Mouse (Mus musculus): ENCODE data around the gene Tmem135. TPM values are rescaled to one million over a fixed set of nuclear protein-coding genes. Genes with fewer than 3 reads are reported as not detected.

Tmem135 gene
- polyA plus RNA-seq, 1 experiment from 2014 or later: 26.1 TPM

- H3K27me3 ChIP-seq: no peaks in the 10 kb centered on the region
- peaks cover 24% of the 10 kb centered on the region for H3K4me1 ChIP-seq (replicated peaks)
- ATAC-seq (replicated peaks; ENCODE audit: insufficient number of reproducible peaks, insufficient read depth, low FRiP score, low read depth): no peak
- H3K9me3 ChIP-seq (replicated peaks): no peaks in the 10 kb centered on the region
- no peak overlapping the region for H3K9ac ChIP-seq
- no peak overlapping the region for H3K4me2 ChIP-seq
- WGBS: 66% methylated on average over 4 of the region's 4 CpGs
- H3K27ac ChIP-seq: no peak overlapping the region
- H3K4me3 ChIP-seq: no peak overlapping the region
- H3K36me3 ChIP-seq: peaks cover 13% of the 10 kb centered on the region; the same call in 1 of the 2 replicates
Observed at GRCm38 (mm10) chr7:89416027-89416426, 12.0 kb upstream of the Tmem135 start.

GRCm38 (mm10) chr7:89412094-89412493, 8.1 kb upstream of the Tmem135 start:
- H3K4me2 ChIP-seq: no peak overlapping the region
- H3K4me3 ChIP-seq: no peak overlapping the region
- peaks cover 20% of the 10 kb centered on the region for H3K36me3 ChIP-seq
- H3K9ac ChIP-seq: no peak overlapping the region
- peaks cover 31% of the 10 kb centered on the region for H3K4me1 ChIP-seq (replicated peaks)
- H3K27ac ChIP-seq: no peak overlapping the region
- 71% methylated on average over 7 of the region's 7 CpGs for WGBS
- no peak for ATAC-seq (replicated peaks; ENCODE audit: insufficient number of reproducible peaks, insufficient read depth, low FRiP score, low read depth)
- no peaks in the 10 kb centered on the region for H3K9me3 ChIP-seq (replicated peaks)
- H3K27me3 ChIP-seq: no peaks in the 10 kb centered on the region

GRCm38 (mm10) chr7:89411346-89411745, 7.3 kb upstream of the Tmem135 start:
- Histone ChIP-seq H3K4me1 (replicated peaks) (peaks cover 31% of the 10 kb centered on the region), H3K27ac (no peak overlapping the region)
- WGBS: 72% methylated on average over 3 of the region's 3 CpGs

GRCm38 (mm10) chr7:89410294-89410693, 6.3 kb upstream of the Tmem135 start:
- no peaks in the 10 kb centered on the region for H3K9me3 ChIP-seq (replicated peaks)
- H3K27ac ChIP-seq: no peak overlapping the region
- no peak overlapping the region for H3K9ac ChIP-seq
- 70% methylated on average over 4 of the region's 4 CpGs for whole genome bisulfite sequencing
- H3K36me3 ChIP-seq: peaks cover 21% of the 10 kb centered on the region
- H3K27me3 ChIP-seq: no peaks in the 10 kb centered on the region
- peak overlapping the region; percentile 27; the same call in 1 of the 2 replicates for H3K4me2 ChIP-seq
- peaks cover 34% of the 10 kb centered on the region for H3K4me1 ChIP-seq (replicated peaks)
- ATAC-seq (replicated peaks; ENCODE audit: insufficient number of reproducible peaks, insufficient read depth, low FRiP score, low read depth): no peak
- no peak overlapping the region for H3K4me3 ChIP-seq

More at GRCm38 (mm10) chr7:89411346-89411745, 7.3 kb upstream of the Tmem135 start:
- Histone ChIP-seq H3K36me3 (peaks cover 21% of the 10 kb centered on the region), H3K9me3 (replicated peaks) (no peaks in the 10 kb centered on the region), H3K4me2 (no peak overlapping the region), H3K4me3 (no peak overlapping the region), H3K9ac (no peak overlapping the region), H3K27me3 (no peaks in the 10 kb centered on the region)
- no peak; the same call in 1 of the 2 replicates for ATAC-seq (replicated peaks; ENCODE audit: insufficient number of reproducible peaks, insufficient read depth, low FRiP score, low read depth)

DNA sequence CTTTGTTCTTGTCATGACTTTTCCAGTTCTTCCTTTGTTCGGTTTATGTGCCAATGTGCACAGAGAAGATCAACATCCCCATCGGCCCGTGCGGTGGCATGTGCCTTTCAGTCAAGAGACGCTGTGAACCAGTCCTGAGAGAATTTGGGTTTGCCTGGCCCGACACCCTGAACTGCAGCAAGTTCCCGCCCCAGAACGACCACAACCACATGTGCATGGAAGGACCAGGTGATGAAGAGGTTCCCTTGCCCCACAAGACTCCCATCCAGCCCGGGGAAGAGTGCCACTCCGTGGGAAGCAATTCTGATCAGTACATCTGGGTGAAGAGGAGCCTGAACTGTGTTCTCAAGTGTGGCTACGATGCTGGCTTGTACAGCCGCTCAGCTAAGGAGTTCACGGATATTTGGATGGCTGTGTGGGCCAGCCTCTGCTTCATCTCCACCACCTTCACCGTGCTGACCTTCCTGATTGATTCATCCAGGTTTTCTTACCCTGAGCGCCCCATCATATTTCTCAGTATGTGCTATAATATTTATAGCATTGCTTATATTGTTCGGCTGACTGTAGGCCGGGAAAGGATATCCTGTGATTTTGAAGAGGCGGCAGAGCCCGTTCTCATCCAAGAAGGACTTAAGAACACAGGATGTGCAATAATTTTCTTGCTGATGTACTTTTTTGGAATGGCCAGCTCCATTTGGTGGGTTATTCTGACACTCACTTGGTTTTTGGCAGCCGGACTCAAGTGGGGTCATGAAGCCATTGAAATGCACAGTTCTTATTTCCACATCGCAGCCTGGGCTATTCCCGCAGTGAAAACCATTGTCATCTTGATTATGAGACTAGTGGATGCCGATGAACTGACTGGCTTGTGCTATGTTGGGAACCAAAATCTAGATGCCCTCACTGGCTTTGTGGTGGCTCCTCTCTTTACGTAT, 3.3 kb upstream of the Tmem135 start:
- no peak for ATAC-seq (replicated peaks; ENCODE audit: insufficient number of reproducible peaks, insufficient read depth, low FRiP score, low read depth)
- peaks cover 15% of the 10 kb centered on the region for H3K36me3 ChIP-seq
- no peaks in the 10 kb centered on the region for H3K9me3 ChIP-seq (replicated peaks)
- peaks cover 41% of the 10 kb centered on the region for H3K4me1 ChIP-seq (replicated peaks)
- H3K4me2 ChIP-seq: peak overlapping the region; percentile 55
- no peaks in the 10 kb centered on the region for H3K27me3 ChIP-seq
- peak overlapping the region; percentile 8; the same call in 1 of the 2 replicates for H3K4me3 ChIP-seq
- H3K27ac ChIP-seq: peak overlapping the region; percentile 53
- 77% methylated on average over 24 of the region's 24 CpGs for WGBS
- H3K9ac ChIP-seq: no peak overlapping the region

DNA sequence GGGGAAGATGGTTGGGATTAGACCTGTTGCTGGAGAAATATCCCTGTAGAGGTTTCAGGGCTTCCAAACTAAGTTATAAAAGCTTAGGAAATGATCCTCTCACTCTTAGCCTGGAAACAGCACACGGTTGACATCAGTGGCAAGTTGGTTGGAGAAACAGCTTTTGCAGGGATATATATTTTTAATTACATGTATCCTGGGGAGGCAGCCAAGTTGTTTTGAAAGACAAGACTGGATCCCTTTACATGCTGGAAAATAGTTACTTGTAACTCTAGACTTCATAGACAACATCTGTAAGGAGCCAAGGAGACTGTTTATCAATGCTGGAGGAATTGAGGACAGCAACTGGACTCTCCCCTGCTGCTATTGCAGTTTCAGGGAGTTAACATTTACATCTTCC, 2.0 kb upstream of the Tmem135 start:
- Histone ChIP-seq H3K27me3 (no peaks in the 10 kb centered on the region), H3K9ac (peak overlapping the region; percentile 43; the same call in 1 of the 2 replicates), H3K4me3 (peak overlapping the region; percentile 43), H3K4me1 (replicated peaks) (peaks cover 28% of the 10 kb centered on the region), H3K9me3 (replicated peaks) (no peaks in the 10 kb centered on the region), H3K4me2 (peak overlapping the region; percentile 55), H3K27ac (peak overlapping the region; percentile 53), H3K36me3 (peaks cover 8% of the 10 kb centered on the region; the same call in 1 of the 2 replicates)
- ATAC-seq (replicated peaks; ENCODE audit: insufficient number of reproducible peaks, insufficient read depth, low FRiP score, low read depth): no peak
- WGBS: 25% methylated on average over 1 of the region's 1 CpGs

GRCm38 (mm10) chr7:89404734-89405440, 865 bp upstream of the Tmem135 start:
- H3K27me3 ChIP-seq: no peaks in the 10 kb centered on the region
- peaks cover 8% of the 10 kb centered on the region; the same call in 1 of the 2 replicates for H3K36me3 ChIP-seq
- no peak; the same call in 1 of the 2 replicates for ATAC-seq (replicated peaks; ENCODE audit: insufficient number of reproducible peaks, insufficient read depth, low FRiP score, low read depth)
- no peaks in the 10 kb centered on the region for H3K9me3 ChIP-seq (replicated peaks)
- peak overlapping the region; percentile 91 for H3K27ac ChIP-seq
- peaks cover 19% of the 10 kb centered on the region for H3K4me1 ChIP-seq (replicated peaks)
- under 1% methylated on average over 35 of the region's 35 CpGs for WGBS
- peak overlapping the region; percentile 90 for H3K4me3 ChIP-seq
- peak overlapping the region; percentile 89 for H3K4me2 ChIP-seq
- H3K9ac ChIP-seq: peak overlapping the region; percentile 92

GRCm38 (mm10) chr7:89403053-89403972, 709 bp downstream of the Tmem135 start:
- peak overlapping the region; percentile 90 for H3K4me3 ChIP-seq
- H3K27ac ChIP-seq: peak overlapping the region; percentile 91
- peak overlapping the region; percentile 61 for H3K9ac ChIP-seq
- H3K4me1 ChIP-seq (replicated peaks): peaks cover 14% of the 10 kb centered on the region
- 4% methylated on average over 52 of the region's 52 CpGs for WGBS
- H3K36me3 ChIP-seq: peaks cover 8% of the 10 kb centered on the region; the same call in 1 of the 2 replicates
- ATAC-seq (replicated peaks; ENCODE audit: insufficient number of reproducible peaks, insufficient read depth, low FRiP score, low read depth): peak; percentile 81
- no peaks in the 10 kb centered on the region for H3K27me3 ChIP-seq
- H3K4me2 ChIP-seq: peak overlapping the region; percentile 89
- H3K9me3 ChIP-seq (replicated peaks): no peaks in the 10 kb centered on the region

DNA sequence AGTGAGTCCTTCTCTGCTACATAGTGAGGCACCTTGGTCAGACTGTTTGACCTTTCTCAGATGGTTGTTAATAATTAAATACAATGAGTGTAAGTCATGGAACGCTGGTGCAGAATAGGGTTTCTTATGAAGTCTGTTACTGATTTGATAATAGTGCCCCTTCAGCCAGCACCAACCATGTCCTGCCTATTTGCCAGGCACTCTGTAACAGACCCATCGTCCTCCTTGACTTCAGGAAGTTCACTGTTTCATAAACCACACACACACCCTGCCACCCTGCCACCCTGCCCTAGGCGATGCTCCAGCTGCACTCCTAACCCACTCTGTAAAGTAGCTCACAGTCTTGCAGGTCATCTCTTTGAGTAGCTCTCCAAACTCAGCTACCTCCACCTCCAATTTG, 2.1 kb downstream of the Tmem135 start:
- no peak overlapping the region for H3K9ac ChIP-seq

GRCm38 (mm10) chr7:89401136-89401858, 2.7 kb downstream of the Tmem135 start:
- 65% methylated on average over 11 of the region's 11 CpGs for WGBS

More for the DNA sequence above, 2.1 kb downstream of the Tmem135 start:
- Histone ChIP-seq H3K4me3 (no peak overlapping the region), H3K4me1 (replicated peaks) (peaks cover 14% of the 10 kb centered on the region), H3K27ac (no peak overlapping the region), H3K4me2 (no peak overlapping the region), H3K36me3 (no peaks in the 10 kb centered on the region), H3K9me3 (replicated peaks) (no peaks in the 10 kb centered on the region), H3K27me3 (no peaks in the 10 kb centered on the region)
- no peak for ATAC-seq (replicated peaks; ENCODE audit: insufficient number of reproducible peaks, insufficient read depth, low FRiP score, low read depth)
- WGBS: 81% methylated on average over 3 of the region's 3 CpGs

More at GRCm38 (mm10) chr7:89401136-89401858, 2.7 kb downstream of the Tmem135 start:
- Histone ChIP-seq H3K9ac (no peak overlapping the region), H3K27ac (no peak overlapping the region), H3K36me3 (no peaks in the 10 kb centered on the region), H3K4me1 (replicated peaks) (peaks cover 14% of the 10 kb centered on the region), H3K4me3 (no peak overlapping the region), H3K4me2 (no peak overlapping the region), H3K9me3 (replicated peaks) (no peaks in the 10 kb centered on the region), H3K27me3 (no peaks in the 10 kb centered on the region)
- no peak for ATAC-seq (replicated peaks; ENCODE audit: insufficient number of reproducible peaks, insufficient read depth, low FRiP score, low read depth)
